Comparison of ENCODE assay signal across 8 mouse cellular contexts in genomic region chr3:126771541-126771940, GRCm38 (mm10).
DNase-seq lines count a peak whose midpoint lies in the region; ATAC-seq and TF ChIP-seq lines count a peak whose summit lies in the region.

No protein-coding gene starts in this region.

- no peaks in the 10 kb centered on the region for H3K9me3 ChIP-seq in hindbrain, embryonic 12.5 days (replicated peaks)
- no peaks in the 10 kb centered on the region for H3K9me3 ChIP-seq in lung, postnatal 0 days (ENCODE audit: low read length)

- DNase-seq in MN1 (ENCODE audit: low spot score): peak; percentile 55
- peak; percentile 91 for DNase-seq in cerebellum, adult 9-10 months
- peak; percentile 33 to 78 for DNase-seq in frontal cortex, adult 2 months (ENCODE audit: extremely low spot score in 1 of 2, low spot score in 1 of 2)
- DNase-seq in layer of hippocampus, postnatal 10 days (ENCODE audit: low spot score in 2 of 2): peak; percentile 74 to 75
- peak; percentile 84 for DNase-seq in lung, postnatal 0 days (ENCODE audit: low spot score)
- DNase-seq in retina, adult 2 months (ENCODE audit: low read depth, low spot score): peak; percentile 67
- DNase-seq in thymus, postnatal 25 days: peak; percentile 85

- no peak overlapping the region for H3K4me2 ChIP-seq in hindbrain, embryonic 12.5 days (replicated peaks)
- H3K4me2 ChIP-seq in lung, postnatal 0 days (replicated peaks; ENCODE audit: low read depth, low read length): no peak overlapping the region

- H3K27me3 ChIP-seq in hindbrain, embryonic 12.5 days: no peaks in the 10 kb centered on the region
- H3K27me3 ChIP-seq in lung, postnatal 0 days (replicated peaks; ENCODE audit: insufficient read depth, low read length): no peaks in the 10 kb centered on the region

- no peaks in the 10 kb centered on the region for H3K4me1 ChIP-seq in hindbrain, embryonic 12.5 days
- H3K4me1 ChIP-seq in lung, postnatal 0 days (ENCODE audit: insufficient read depth, low read depth, low read length): no peaks in the 10 kb centered on the region

- 27% methylated on average over 6 of the region's 6 CpGs for WGBS in hindbrain, embryonic 12.5 days
- whole genome bisulfite sequencing in lung, postnatal 0 days: 15% methylated on average over 6 of the region's 6 CpGs

- peak; percentile 95 for ATAC-seq in hindbrain, embryonic 12.5 days (ENCODE audit: low FRiP score)
- peak; percentile 95 for ATAC-seq in lung, postnatal 0 days

- TF ChIP-seq EP300 in lung, postnatal 0 days (IDR thresholded peaks at IDR 0.05): no peak

- peak; percentile 99 for TF ChIP-seq CTCF in lung, postnatal 0 days (IDR thresholded peaks at IDR 0.05)

- H3K36me3 ChIP-seq in hindbrain, embryonic 12.5 days: no peaks in the 10 kb centered on the region
- H3K36me3 ChIP-seq in lung, postnatal 0 days (ENCODE audit: insufficient read depth, low read length): 0 out of 2 replicates have a peak, but pooled peaks cover 4% of the 10 kb centered on the region

- no peak overlapping the region for H3K9ac ChIP-seq in hindbrain, embryonic 12.5 days
- no peak overlapping the region for H3K9ac ChIP-seq in lung, postnatal 0 days (replicated peaks; ENCODE audit: low read depth)

- no peak overlapping the region for H3K27ac ChIP-seq in hindbrain, embryonic 12.5 days
- no peak overlapping the region for H3K27ac ChIP-seq in lung, postnatal 0 days (ENCODE audit: low read length)

- H3K4me3 ChIP-seq in hindbrain, embryonic 12.5 days: no peak overlapping the region
- no peak overlapping the region for H3K4me3 ChIP-seq in lung, postnatal 0 days (ENCODE audit: low read depth, low read length)
